Mouse (Mus musculus) heart, adult 2 months (tissue): ENCODE measurements around the gene Wwtr1.

Experiments used
- CTCF ChIP-seq: fragments of 200-600 bp; IDR thresholded peaks from 2 replicates; pipeline ENCODE4 v1.8.1; 2022; ENCODE audit warnings: antibody characterized with exemption, mild to moderate bottlenecking, moderate library complexity
- EP300 ChIP-seq: fragments of 200-500 bp; IDR thresholded peaks from 2 replicates; pipeline ENCODE4 v1.6.1; 2011; ENCODE audit warnings: low read depth, low read length, control low read depth; ENCODE audit not compliant: insufficient read depth
- POLR2A ChIP-seq: fragments of 200-500 bp; IDR thresholded peaks from 2 replicates; pipeline ENCODE4 v1.6.1; 2011; ENCODE audit warnings: mild to moderate bottlenecking, low read depth, low read length, control low read depth; ENCODE audit not compliant: insufficient read depth

- no peak for TF ChIP-seq POLR2A
- no peak for TF ChIP-seq CTCF
- no peak for TF ChIP-seq EP300
Observed at GRCm38 (mm10) chr3:57540474-57540873, 35.2 kb downstream of the Wwtr1 start.
